Mouse (Mus musculus) small intestine, adult 2 months (tissue): ENCODE results near the gene Tbc1d9b.

ENCODE experiments used
- CTCF ChIP-seq: fragments of 200-500 bp; IDR thresholded peaks from 2 replicates; pipeline ENCODE4 v1.5.1; 2012; ENCODE audit warnings: low read depth, mild to moderate bottlenecking, control low read depth, inconsistent platforms, low read length, moderate library complexity, mixed read lengths; ENCODE audit not compliant: insufficient replicate concordance, insufficient read length; ENCODE audit errors: extremely low read depth
- POLR2A ChIP-seq: fragments of 200-500 bp; IDR thresholded peaks from 2 replicates; pipeline ENCODE4 v1.6.1; 2012; ENCODE audit warnings: low read depth, mild to moderate bottlenecking, control low read depth, inconsistent platforms, low read length, moderate library complexity

DNA sequence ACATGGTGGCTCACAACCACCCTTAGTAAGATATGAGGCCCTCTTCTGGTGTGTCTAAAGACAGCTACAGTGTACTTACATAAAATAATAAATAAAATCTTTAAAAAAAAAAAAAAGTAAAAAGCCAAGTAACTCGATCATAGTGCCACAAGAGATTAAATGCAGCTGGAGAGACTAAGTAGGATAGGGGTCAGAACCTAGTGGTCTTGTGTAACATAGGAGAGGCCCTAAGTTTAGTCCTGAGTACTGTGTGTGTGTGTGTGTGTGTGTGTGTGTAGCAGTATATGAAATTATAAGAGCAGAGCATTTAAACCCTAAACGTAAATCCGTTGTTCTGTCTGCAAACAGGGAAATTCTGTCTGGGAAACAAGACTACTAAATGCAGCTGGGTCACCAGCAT lies 61.1 kb downstream of the Tbc1d9b start:
- no peak for TF ChIP-seq CTCF
- TF ChIP-seq POLR2A: no peak
